Mouse (Mus musculus) C2C12 (cell line): ENCODE measurements around the gene Fam53b.

ENCODE experiments used
- CEBPB ChIP-seq: IDR thresholded peaks from one replicate; pipeline ENCODE4 v1.6.1; 2011; ENCODE audit warnings: low read depth, mild to moderate bottlenecking, control low read depth, moderate library complexity
- CTCF ChIP-seq: IDR thresholded peaks from one replicate; pipeline ENCODE4 v1.5.1; 2011; ENCODE audit not compliant: control insufficient read depth, insufficient read depth, insufficient read length
- MAX ChIP-seq: IDR thresholded peaks from one replicate; pipeline ENCODE4 v1.6.1; 2011; ENCODE audit warnings: mild to moderate bottlenecking, control low read depth
- MYOD1 ChIP-seq: IDR thresholded peaks from one replicate; pipeline ENCODE4 v1.6.1; 2011; ENCODE audit warnings: low read depth; ENCODE audit not compliant: control insufficient read depth, insufficient read length
- MYOG ChIP-seq: IDR thresholded peaks from one replicate; pipeline ENCODE4 v1.6.1; 2011; ENCODE audit not compliant: control insufficient read depth, insufficient read length; ENCODE audit errors: extremely low read depth
- USF1 ChIP-seq: IDR thresholded peaks from one replicate; pipeline ENCODE4 v1.6.1; 2011; ENCODE audit warnings: low read depth, mild to moderate bottlenecking, control low read depth, moderate library complexity

GRCm38 (mm10) chr7:132806926-132807857 is 6.5 kb downstream of the Fam53b start:
- no peak for TF ChIP-seq CTCF
- TF ChIP-seq MAX = no peak
- no peak for TF ChIP-seq MYOD1
- no peak for TF ChIP-seq MYOG
- TF ChIP-seq USF1 = no peak
- TF ChIP-seq CEBPB = no peak
